Mouse (Mus musculus): ENCODE results near the gene Robo1.

The Robo1 gene

DNA sequence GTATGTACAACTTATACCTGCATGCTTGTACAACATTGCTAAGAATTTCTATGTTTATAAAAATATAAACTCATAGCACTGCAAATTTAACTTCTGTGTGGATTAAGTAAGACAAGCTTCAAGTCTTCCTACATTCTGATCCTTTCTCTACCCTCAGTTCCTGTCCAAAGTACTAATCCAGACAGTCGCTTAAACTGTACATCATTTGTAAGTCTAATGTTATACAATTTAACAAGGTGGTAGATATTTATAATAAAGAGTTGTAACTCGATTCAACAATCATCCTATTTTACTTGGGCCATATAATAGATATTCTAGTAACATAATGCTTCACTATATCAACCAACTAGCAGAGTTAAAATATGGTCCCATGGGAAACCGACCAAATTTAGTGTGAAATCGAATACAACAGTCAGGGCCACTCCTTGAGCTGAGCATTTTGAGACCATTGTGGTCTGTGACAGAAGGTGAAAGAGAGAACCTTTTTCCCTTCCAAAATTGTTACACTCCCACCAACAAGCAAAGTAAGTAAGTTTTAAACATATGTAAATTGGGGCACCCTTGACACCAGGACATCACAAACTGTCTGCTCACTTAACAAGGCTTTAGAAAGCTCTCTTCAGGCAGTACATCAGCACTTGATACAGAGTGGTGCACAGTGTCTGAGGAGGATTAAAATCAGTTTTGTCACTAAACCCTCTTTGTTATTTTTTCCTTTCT lies 295.5 kb downstream of the Robo1 start:
- no peak for ATAC-seq (ENCODE audit: low TSS enrichment)

- peak; percentile 97 for ATAC-seq (ENCODE audit: low TSS enrichment)
These were observed 297.0 kb downstream of the Robo1 start for GRCm38 (mm10) chr16:72605066-72605465.

- no peak for ATAC-seq (ENCODE audit: low TSS enrichment)
These were observed 302.6 kb downstream of the Robo1 start for GRCm38 (mm10) chr16:72610661-72611112.

GRCm38 (mm10) chr16:72614898-72615297 lies 306.8 kb downstream of the Robo1 start:
- ATAC-seq (ENCODE audit: low TSS enrichment) = peak; percentile 96

GRCm38 (mm10) chr16:72615360-72615759 lies 307.3 kb downstream of the Robo1 start:
- no peak for ATAC-seq (ENCODE audit: low TSS enrichment)

DNA sequence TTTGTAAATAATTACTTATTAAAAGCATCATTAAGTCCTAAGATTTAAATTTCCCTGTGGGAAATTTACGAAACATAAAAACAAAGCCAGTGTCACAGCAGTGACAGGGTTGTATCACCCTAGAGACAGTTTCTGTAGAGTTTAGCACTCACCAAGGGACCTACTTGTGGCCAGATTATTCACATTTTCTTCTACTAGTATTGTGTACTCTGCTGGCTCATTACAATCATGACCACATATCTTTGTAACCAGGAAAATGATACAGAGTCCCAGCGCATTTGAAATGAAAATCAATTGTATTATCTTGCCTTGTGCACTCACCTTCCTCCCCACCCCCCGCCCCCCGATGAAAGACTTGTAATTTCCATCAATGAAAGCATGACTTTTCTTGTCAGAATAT lies 314.3 kb downstream of the Robo1 start:
- ATAC-seq (ENCODE audit: low TSS enrichment) = no peak

DNA sequence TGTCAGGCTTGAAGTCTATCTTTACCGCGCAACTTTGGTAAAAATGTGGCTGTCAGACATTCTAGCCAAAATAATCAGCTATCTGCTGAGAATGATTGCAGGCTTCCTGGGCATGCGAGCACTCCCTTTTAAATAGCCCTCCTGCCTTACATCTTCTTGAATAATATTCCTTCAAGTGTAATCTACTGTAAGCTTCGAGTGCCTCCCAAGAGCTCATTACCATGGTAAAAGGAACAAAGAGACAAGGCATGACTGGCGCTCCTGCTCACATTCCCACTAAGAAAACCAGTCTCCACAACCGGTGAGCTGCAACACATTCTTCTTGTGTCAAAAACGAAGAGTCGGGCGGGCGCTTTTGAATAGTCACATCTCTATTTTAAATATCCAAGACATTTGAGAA lies 314.8 kb downstream of the Robo1 start:
- no peak for ATAC-seq (ENCODE audit: low TSS enrichment)

GRCm38 (mm10) chr16:72633846-72634245 lies 325.7 kb downstream of the Robo1 start:
- no peak for ATAC-seq (ENCODE audit: low TSS enrichment)

DNA sequence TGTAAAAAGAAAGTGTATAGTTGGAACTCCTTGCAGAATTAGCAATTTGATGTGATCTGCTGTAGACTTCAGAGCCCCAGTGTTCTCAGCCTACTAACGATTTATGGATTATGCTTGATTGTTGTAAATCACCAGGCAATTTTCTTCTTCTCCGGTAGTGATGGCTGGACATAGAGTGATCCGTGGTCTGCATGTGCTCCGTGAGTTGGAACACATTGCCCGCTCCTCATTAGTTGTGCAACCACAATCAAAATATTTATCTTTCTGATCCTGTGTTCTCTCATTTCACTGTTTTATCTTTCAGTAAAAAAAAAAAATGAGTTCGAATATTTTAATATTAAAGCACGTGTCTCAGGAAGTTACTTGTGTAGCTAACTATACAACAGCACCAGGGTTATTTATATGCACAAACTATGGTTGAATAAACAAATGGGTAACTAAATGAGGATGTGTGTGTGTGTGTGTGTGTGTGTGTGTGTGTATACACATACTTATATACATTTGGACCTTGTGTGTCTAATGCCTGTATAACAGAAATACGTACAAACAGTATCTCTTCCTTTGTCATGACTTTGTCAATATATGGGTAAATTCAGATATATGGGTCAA lies 331.3 kb downstream of the Robo1 start:
- no peak for ATAC-seq (ENCODE audit: low TSS enrichment)

DNA sequence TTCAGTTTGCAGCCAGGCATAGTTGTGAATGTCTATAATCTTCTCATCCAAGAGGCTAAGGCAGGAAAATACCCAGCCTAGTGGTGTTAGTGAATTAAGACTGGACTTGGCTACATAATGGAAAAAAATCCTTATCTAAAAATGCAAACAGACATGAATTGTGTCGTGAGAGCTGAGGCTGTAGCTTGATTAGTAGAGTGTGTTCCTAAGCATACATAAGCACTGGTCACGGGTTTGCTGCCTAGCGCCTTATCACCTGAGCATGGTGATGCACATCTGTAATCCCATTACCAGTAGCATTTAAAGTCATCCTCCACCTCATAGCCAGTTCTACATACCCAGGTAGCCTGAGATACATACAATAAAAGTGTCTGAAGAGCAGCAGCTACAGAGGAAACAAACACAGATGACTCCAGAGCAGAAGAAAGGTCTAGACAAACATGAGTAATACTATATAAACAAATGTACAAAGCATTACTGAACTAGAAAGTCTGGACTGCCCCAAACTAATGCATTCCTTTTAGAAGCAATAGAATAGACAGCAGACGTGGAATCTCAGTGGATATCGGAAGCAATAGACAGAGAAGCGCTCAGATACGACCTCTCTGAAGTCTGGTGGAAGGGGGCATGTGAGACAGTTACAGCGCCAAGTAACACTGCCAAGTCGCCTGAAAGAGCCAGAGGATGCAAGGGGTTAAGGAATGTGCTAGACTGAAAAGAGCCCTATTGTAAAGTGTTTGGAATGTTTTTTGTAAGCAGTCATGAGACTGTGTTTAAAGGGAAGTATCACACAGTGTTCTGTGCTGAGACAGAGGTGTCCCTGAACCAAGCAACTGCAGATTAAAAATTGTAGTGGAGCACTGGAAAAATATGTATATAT lies 333.1 kb downstream of the Robo1 start:
- no peak for ATAC-seq (ENCODE audit: low TSS enrichment)

GRCm38 (mm10) chr16:72645890-72646289 lies 337.8 kb downstream of the Robo1 start:
- no peak for ATAC-seq (ENCODE audit: low TSS enrichment)

- ATAC-seq (ENCODE audit: low TSS enrichment) = peak; percentile 82
These were observed 341.2 kb downstream of the Robo1 start for GRCm38 (mm10) chr16:72649314-72649713.

GRCm38 (mm10) chr16:72655411-72655810 lies 347.3 kb downstream of the Robo1 start:
- ATAC-seq (ENCODE audit: low TSS enrichment) = no peak

DNA sequence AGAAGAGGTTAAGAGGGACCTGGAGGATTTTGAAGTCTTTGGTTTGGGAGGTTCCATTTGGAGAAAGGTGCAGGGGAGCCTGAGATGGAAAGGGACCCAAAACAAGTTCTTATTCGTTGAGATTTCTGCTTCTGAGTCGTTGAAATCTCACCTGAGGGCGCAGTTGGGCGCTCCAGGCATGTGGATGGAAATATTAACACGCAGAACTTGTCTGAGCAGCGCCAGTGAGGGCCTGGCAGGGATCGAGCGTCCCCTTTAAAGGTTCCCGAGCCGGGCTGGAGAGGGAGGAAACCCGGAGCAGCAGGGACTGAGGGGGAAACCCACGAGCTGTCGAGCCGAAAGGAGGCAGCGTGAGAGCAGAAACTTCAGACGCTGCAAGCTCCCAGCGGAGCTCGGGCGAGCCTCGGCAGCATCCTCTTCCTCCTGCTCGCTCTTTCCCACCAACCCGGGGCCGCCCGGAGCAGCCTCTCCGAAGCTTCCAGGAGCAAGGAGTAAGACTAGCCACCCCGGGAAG lies 354.8 kb downstream of the Robo1 start:
- peak; percentile 97 for ATAC-seq (ENCODE audit: low TSS enrichment)

DNA sequence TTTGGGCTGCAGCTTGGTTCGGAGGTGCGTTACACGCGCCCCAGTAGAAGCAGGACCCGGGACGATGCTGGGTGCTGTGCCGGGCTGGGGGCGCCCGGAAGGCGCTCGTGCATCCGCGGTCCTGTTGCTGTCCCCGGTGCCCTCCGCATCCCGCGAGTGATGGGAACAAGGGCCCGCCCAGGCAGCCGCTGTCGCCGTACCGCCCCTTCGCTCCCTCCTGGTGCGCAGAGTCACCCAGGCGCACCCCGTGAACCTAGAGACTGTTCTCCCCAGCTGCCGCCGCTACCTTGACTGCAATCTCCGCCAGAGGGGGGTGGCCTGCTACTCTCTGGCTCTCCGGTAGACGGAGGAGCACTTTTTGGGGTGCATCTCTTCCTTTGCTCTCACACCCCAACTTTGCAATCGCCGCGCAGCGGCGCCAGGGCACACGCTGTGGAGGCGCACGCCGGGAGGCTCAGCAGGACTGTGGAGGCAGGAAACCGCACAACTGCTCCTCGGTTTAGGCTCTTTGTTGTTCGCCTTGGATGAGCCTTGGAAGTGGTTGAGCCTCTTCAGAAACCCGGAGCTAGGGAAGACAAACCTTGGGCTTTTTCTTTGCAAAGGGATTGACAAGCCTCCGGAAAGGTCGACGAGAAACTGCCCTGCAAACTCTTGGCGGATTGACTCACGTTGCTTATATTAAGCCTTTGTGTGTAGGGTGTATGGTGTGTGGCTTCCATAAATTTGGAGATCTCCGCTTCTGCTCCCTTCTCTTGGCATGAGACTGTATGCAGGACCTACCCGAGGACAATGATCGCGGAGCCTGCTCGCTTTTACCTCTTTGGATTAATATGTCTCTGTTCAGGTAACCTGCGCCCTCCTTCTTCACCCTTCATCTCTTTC lies 355.5 kb downstream of the Robo1 start:
- peak; percentile 83 for ATAC-seq (ENCODE audit: low TSS enrichment)

DNA sequence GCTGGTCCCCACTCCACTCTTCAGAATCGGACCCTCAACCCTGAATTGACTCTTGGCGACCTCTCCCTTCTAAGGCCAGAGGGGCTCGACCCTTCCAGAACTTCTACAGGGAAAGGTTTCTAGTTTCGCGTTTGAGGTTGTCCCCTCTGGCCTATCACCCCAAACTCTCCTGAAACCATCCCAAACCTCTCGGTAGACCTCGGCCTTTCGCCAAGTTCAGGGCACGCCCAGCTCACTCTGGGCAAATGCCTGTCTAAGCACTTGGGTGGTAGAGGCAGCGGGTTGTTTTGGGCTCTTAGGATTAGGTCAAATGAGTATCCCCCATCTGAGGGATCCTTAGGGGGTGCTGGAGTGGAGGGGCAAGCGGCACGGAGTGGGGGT lies 356.1 kb downstream of the Robo1 start:
- no peak for ATAC-seq (ENCODE audit: low TSS enrichment)

- ATAC-seq (ENCODE audit: low TSS enrichment) = no peak
These were observed 356.7 kb downstream of the Robo1 start for GRCm38 (mm10) chr16:72664806-72665205.

- ATAC-seq (ENCODE audit: low TSS enrichment) = no peak
These were observed 357.3 kb downstream of the Robo1 start for GRCm38 (mm10) chr16:72665454-72665853.

GRCm38 (mm10) chr16:72670240-72671038 lies 362.3 kb downstream of the Robo1 start:
- ATAC-seq (ENCODE audit: low TSS enrichment) = no peak

GRCm38 (mm10) chr16:72677234-72677633 lies 369.1 kb downstream of the Robo1 start:
- no peak for ATAC-seq (ENCODE audit: low TSS enrichment)

DNA sequence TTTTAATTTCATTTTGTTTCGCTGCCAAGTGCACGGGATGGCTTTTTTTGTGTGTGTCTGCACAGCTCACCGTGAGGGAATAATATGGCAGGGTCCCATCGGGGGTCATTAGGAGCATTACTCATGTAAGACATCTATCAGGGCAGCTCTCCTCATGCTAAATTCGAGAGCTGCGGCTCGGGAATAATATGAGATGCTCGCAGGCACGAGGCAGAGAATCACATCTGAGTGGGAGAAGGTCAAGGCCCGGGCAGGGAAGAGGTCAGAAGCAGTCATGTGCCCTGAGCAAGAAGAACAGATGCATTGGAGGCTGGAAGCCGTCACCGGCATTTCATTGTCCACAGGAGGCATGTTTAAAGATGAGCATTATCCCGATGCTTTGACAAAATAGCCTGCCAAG lies 370.3 kb downstream of the Robo1 start:
- ATAC-seq (ENCODE audit: low TSS enrichment) = no peak

Data from frontal cortex, adult (tissue).